Mouse (Mus musculus) brain, embryonic 18.5 days (tissue): ENCODE measurements at regions not wholly inside any gene's neighbourhood (a gene's known extent, or its start where the extent isn't known, plus 50 kb on each side); places are given as distances from the start of the nearest gene placed in this dataset.

ENCODE experiments used
- DNase-seq: peaks from one replicate; pipeline ENCODE4 v3.0.0-alpha.2; 2012; ENCODE audit warnings: low read depth, low spot score

DNA sequence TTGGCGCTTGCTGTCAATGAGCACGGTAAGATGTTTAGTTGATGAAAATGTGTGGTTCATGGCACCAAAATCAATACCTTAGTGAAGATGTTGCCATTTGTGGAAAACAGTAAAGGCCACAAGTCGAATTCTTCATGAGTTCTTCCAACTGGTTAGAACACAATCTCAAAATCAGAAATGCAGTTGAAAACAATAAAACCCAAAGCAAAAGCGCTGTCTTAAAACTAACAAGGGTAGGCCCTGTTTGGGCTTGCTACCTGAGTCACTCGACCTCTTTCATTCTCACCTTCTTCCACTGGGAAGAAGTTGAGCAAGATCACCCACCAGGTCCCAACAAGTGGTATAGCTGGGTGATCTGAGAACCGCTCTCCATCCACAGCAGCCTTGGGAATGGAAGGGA is 179.1 kb downstream of the Parm1 start:
- DNase-seq, result no peak

DNA sequence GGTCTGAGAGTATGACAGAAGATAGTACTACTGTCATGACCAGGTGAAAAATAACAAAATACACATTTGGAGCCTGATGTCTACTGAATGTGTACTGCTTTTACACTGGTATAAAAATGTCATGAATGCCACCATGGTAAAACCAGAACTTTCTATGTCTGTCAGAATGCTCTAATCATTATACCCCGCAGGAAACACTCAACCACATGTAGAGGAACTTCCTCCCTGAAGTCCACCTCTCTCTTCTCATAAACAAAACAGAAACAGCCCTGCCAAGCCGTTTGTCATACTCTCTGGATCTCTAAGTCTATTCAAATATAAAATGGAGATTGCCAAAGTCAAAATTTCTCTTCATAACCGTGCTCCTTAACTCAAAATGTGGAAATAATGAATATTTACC is 178.2 kb downstream of the Parm1 start:
- no peak for DNase-seq

DNA sequence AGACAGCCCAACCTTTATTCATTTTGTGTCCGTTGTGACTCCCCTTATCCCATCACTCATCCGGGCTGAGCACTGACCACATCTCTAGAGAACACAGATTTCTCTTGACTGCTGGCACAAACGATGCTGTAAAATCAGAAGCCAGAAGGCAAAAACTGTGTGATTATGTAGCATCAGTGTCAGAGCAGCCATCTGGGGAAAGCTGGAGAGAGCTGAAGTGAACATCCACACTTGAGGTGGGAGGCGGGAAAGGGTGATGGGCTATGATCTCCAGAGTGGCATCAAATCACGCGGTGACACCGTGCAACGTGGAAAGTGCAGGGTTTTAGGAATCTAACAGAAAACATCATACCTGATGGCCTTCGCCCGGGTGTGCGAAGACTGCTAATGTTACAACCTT is 175.9 kb downstream of the Parm1 start:
- no peak for DNase-seq

DNA sequence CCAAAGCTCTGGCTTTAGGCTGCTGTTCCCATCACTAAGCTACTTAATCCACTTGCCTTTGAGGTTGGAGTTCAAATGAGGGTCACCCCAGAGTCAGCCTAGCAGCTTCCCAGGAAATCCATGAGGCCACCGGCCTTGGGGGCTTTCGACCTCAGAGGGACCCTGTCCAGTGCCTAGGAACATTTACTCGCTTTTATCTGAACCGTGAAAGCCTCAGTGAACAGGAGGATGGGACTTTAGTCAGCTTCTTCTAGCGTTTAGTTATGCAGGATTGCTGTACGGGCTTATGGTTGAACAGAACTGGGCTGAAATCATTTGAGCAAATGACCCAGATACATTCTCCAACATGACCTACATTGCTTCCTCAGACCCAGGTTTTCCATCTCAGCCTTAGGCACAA is 174.9 kb downstream of the Parm1 start:
- DNase-seq, result no peak

DNA sequence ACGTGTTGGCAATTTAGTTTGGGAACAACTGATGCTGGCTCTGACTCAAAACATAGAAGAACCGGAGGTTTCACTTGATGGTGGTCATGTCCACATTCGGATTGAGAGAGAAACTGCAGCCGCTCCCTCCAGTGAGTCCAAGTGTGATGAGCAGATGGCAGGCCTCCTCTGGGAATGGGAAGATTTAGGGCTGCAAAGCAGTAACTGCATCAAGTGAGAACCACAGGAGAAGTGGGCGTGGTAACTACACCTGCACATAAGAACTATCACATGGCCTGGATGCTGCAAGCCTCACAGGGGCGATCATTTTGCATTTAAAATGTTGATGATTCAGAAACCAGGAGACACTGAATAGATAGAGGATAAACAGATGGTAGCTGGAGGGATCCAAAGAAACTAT is 161.3 kb downstream of the Parm1 start:
- DNase-seq, result no peak
